Mouse (Mus musculus): ENCODE measurements around the gene Mrpl43.

The Mrpl43 gene

GRCm38 (mm10) chr19:45007425-45008191, 1.4 kb upstream of the Mrpl43 start:
- in situ Hi-C loops (cut with MboI) = no loop called here

GRCm38 (mm10) chr19:45007021-45007420, 779 bp upstream of the Mrpl43 start:
- in situ Hi-C loops (cut with MboI) = no loop called here

- in situ Hi-C loops (cut with MboI) = no loop called here
These were observed 798 bp downstream of the Mrpl43 start, which contains the start of gene Twnk for GRCm38 (mm10) chr19:45005444-45005843. Gene Twnk, plus strand, starts transcription at chr19:45005663.

GRCm38 (mm10) chr19:45003740-45004516, 2.3 kb downstream of the Mrpl43 start:
- in situ Hi-C loops (cut with MboI) = no loop called here

- in situ Hi-C loops (cut with MboI) = no loop called here
These were observed 3.9 kb downstream of the Mrpl43 start for GRCm38 (mm10) chr19:45002301-45002700.

- in situ Hi-C loops (cut with MboI) = no loop called here
These were observed 6.6 kb downstream of the Mrpl43 start for GRCm38 (mm10) chr19:44999647-45000046.

- in situ Hi-C loops (cut with MboI) = no loop called here
These were observed 8.5 kb downstream of the Mrpl43 start for GRCm38 (mm10) chr19:44997786-44998185.

- in situ Hi-C loops (cut with MboI) = no loop called here
These were observed 13.5 kb downstream of the Mrpl43 start for GRCm38 (mm10) chr19:44992712-44993111.

- in situ Hi-C loops (cut with MboI) = no loop called here
These were observed 14.0 kb downstream of the Mrpl43 start for GRCm38 (mm10) chr19:44992246-44992645.

GRCm38 (mm10) chr19:44991031-44991430, 15.2 kb downstream of the Mrpl43 start:
- in situ Hi-C loops (cut with MboI) = no loop called here

- in situ Hi-C loops (cut with MboI) = no loop called here
These were observed 16.4 kb downstream of the Mrpl43 start for GRCm38 (mm10) chr19:44989567-44990495.

- in situ Hi-C loops (cut with MboI) = no loop called here
These were observed 17.2 kb downstream of the Mrpl43 start, which contains the start of gene Sema4g for GRCm38 (mm10) chr19:44988831-44989566. Gene Sema4g, plus strand, starts transcription at chr19:44989101.

GRCm38 (mm10) chr19:44988321-44988720, 17.9 kb downstream of the Mrpl43 start:
- in situ Hi-C loops (cut with MboI) = no loop called here

- in situ Hi-C loops (cut with MboI) = no loop called here
These were observed 18.4 kb downstream of the Mrpl43 start for GRCm38 (mm10) chr19:44987851-44988250.

- in situ Hi-C loops (cut with MboI) = no loop called here
These were observed 19.2 kb downstream of the Mrpl43 start for GRCm38 (mm10) chr19:44987004-44987403.

GRCm38 (mm10) chr19:44985159-44985988, 20.9 kb downstream of the Mrpl43 start:
- in situ Hi-C loops (cut with MboI) = no loop called here

- in situ Hi-C loops (cut with MboI) = no loop called here
These were observed 21.8 kb downstream of the Mrpl43 start for GRCm38 (mm10) chr19:44984420-44984819.

- in situ Hi-C loops (cut with MboI) = no loop called here
These were observed 22.9 kb downstream of the Mrpl43 start for GRCm38 (mm10) chr19:44983366-44983765.

GRCm38 (mm10) chr19:44982477-44983115, 23.6 kb downstream of the Mrpl43 start:
- in situ Hi-C loops (cut with MboI) = no loop called here

- in situ Hi-C loops (cut with MboI) = no loop called here
These were observed 25.5 kb downstream of the Mrpl43 start for GRCm38 (mm10) chr19:44980787-44981186.

All from mature B cell (primary cell).